Mouse (Mus musculus): ENCODE results near the gene Snai1.
A peak's percentile ranks its signal among the peaks of the same experiment; 100 is the strongest.

DNA sequence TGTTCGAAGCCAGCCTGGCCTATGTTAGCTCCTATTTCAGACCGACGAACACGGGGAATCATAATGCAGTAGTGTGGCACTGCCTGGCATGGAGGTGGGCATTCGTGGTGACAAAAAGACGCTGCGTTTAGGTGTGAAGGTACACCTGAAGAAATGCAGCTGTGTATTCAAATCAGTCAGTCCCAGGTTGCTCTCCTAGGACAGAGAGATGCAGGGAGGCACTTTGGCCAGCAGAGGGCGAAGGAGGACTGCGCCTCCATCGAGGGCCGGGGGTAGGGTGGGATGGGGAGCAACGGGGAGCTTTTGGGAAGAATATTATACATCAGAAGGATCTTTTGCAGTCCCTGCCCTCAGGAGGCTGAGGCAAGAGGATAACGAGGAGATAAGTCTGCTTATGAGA lies 5.9 kb upstream of the Snai1 start:
- TF ChIP-seq CTCF (conservative IDR thresholded peaks at IDR 0.05; ENCODE audit: low read length), result peak; percentile 66
- TF ChIP-seq POU5F1 (IDR thresholded peaks at IDR 0.05; ENCODE audit: borderline replicate concordance, low read length), result no peak

All from E14TG2a.4 (cell line).